Mouse (Mus musculus): ENCODE results near the gene Lyg2.

DNA sequence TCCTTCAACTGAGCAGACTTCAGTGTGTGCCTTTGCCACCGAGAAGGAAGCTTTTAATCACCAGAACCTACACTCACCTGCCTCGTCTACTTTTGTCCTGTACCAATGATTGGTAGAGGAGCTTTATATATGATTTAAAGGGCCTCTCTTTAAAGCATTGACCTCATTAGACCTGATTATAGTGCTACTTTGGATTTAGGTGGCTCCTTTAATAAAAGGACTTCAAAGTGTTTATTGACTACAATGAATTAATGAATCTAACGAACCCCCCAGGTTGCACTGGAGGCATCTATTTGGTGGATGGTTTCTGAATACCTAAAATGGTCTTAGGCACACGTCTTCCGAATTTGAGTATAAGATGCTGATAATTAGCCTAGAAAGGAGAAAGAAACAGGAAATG is at the start of gene Lyg2:
- TF ChIP-seq CTCF (IDR thresholded peaks at IDR 0.05; ENCODE audit: borderline replicate concordance, control insufficient read depth, extremely low read depth, insufficient read depth, low read length, poor library complexity) = no peak
- TF ChIP-seq POLR2A (IDR thresholded peaks at IDR 0.05; ENCODE audit: control insufficient read depth, extremely low read depth, insufficient read depth, low read length, poor library complexity) = no peak
